Mouse (Mus musculus): ENCODE measurements around the gene Slc4a10. TPM values are rescaled to one million over a fixed set of nuclear protein-coding genes. Genes with fewer than 3 reads are reported as not detected.

Gene Slc4a10
- polyA plus RNA-seq, 1 experiment from 2014 or later = 4.0 TPM

DNA sequence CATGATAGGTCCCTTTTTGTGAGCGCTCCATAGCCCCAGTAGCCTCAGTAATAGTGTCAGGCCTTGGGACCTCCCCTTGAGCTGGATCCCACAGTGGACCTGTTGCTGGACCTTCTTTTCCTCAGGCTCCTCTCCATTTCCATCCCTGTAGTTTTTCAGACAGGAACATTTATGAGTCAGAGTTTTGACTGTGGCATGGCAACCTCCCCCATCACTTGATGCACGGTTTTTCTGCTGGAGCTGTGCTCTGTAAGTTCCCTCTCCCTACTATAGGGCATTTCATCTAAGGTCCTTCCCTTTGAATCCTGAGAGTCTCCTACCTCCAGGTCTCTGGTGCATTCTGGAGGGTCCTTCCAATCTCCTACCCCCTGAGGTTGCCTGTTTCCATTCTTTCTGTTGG is 83.7 kb downstream of the Slc4a10 start:
- H3K9me3 ChIP-seq (replicated peaks) = no peaks in the 10 kb centered on the region
- no peak overlapping the region for H3K4me2 ChIP-seq
- ATAC-seq = no peak
- H3K27ac ChIP-seq = no peak overlapping the region
- H3K36me3 ChIP-seq (ENCODE audit: poor library complexity, severe bottlenecking) = no peaks in the 10 kb centered on the region
- WGBS = 88% methylated on average over 2 of the region's 2 CpGs
- H3K27me3 ChIP-seq = no peaks in the 10 kb centered on the region
- no peak overlapping the region for H3K9ac ChIP-seq
- no peak overlapping the region for H3K4me3 ChIP-seq
- H3K4me1 ChIP-seq = no peaks in the 10 kb centered on the region

DNA sequence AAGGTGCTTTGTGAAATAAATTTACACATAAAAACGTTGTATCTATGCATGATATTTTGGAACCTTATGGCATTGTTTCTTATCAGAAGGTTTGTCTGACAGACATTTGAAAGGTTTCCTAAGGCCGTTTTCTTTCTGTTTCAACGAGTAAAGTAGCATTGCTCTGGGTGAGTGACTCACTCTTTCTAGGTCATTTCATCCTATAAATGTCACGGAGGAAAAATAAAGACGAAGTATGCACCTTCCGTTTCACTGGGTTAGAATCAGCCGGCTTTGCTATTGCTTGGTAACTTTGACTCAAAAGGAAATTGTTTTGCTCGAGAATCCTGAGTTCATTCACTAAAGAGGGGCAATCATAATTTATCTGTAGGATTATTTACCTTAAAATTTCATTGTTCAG is 88.6 kb downstream of the Slc4a10 start:
- Histone ChIP-seq H3K9ac (no peak overlapping the region), H3K4me3 (no peak overlapping the region), H3K27ac (no peak overlapping the region), H3K4me1 (no peaks in the 10 kb centered on the region), H3K27me3 (no peaks in the 10 kb centered on the region), H3K36me3 (ENCODE audit: poor library complexity, severe bottlenecking) (no peaks in the 10 kb centered on the region), H3K9me3 (replicated peaks) (no peaks in the 10 kb centered on the region), H3K4me2 (no peak overlapping the region)
- no peak for ATAC-seq
- WGBS = 40% methylated on average over 8 of the region's 8 CpGs

DNA sequence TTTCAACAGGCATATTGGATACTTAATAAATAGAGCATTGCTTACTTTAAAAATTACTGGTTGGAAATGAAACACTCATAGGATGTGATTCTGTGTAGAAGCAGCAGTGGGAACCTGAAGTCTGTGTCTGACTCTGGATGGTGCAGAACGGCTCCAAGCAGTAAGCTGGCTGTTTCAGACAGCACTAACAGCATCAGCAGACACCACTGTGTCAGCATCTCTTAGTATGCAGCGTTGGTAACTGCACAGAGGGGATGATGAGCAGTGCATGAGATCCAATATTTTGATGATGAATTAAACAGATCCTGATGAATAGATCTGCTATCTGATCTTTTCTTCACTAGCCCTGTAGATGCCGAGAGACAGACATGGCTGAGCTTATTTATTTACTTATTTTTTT is 101.4 kb downstream of the Slc4a10 start:
- Histone ChIP-seq H3K4me2 (no peak overlapping the region), H3K36me3 (ENCODE audit: poor library complexity, severe bottlenecking) (no peaks in the 10 kb centered on the region), H3K27ac (no peak overlapping the region), H3K4me1 (0 out of 2 replicates have a peak, but pooled peaks cover 4% of the 10 kb centered on the region), H3K4me3 (no peak overlapping the region), H3K27me3 (no peaks in the 10 kb centered on the region), H3K9me3 (replicated peaks) (no peaks in the 10 kb centered on the region), H3K9ac (no peak overlapping the region)
- WGBS = 63% methylated on average over 3 of the region's 3 CpGs
- no peak for ATAC-seq

DNA sequence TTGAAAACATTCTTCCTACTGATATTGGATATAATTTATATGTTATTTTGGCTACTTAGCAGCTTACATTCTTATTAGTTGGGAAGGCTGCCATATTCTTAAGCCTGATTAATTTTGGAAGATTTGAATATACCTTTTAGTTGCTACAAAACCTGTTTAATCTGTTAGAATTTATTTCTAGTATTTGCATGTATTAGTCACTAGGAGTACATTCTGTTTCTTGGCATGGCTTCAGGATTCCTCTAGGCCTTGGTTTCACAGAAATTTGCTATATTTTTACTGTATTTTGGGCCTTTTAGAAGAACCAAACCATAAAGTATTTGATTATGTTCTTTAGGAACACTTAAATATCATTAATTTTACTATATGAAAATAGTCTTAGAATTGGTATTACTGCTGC is 103.2 kb downstream of the Slc4a10 start:
- H3K27ac ChIP-seq = no peak overlapping the region
- ATAC-seq = no peak

DNA sequence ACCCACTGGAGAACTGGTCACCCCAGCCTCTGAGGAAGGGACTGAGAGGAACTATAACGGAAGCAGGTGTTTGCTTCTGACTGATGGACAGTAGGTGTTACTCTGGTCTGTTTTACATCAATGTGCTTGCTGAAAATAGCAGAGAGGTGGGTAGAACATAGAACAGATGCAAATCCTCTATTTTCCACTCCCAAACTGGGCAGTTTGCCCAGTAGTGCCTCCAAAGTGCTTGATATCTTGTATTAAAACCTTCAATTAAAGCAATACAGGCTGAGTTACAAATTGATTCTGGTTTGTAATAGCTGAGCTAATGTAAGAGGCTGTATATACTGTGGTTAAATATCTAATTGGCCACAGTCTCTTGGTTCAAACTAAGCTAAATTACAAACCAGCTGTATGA is 104.6 kb downstream of the Slc4a10 start:
- H3K9ac ChIP-seq = no peak overlapping the region
- 0 out of 2 replicates have a peak, but pooled peaks cover 4% of the 10 kb centered on the region for H3K4me1 ChIP-seq
- no peak overlapping the region for H3K4me3 ChIP-seq
- H3K9me3 ChIP-seq (replicated peaks) = no peaks in the 10 kb centered on the region
- no peak overlapping the region for H3K27ac ChIP-seq
- no peaks in the 10 kb centered on the region for H3K27me3 ChIP-seq
- no peak overlapping the region for H3K4me2 ChIP-seq
- no peaks in the 10 kb centered on the region for H3K36me3 ChIP-seq (ENCODE audit: poor library complexity, severe bottlenecking)
- WGBS = 56% methylated on average over 1 of the region's 1 CpGs
- ATAC-seq = peak; percentile 84

More for the DNA sequence above, 103.2 kb downstream of the Slc4a10 start:
- Histone ChIP-seq H3K4me3 (no peak overlapping the region), H3K36me3 (ENCODE audit: poor library complexity, severe bottlenecking) (no peaks in the 10 kb centered on the region), H3K9me3 (replicated peaks) (no peaks in the 10 kb centered on the region), H3K27me3 (no peaks in the 10 kb centered on the region), H3K4me2 (no peak overlapping the region), H3K4me1 (0 out of 2 replicates have a peak, but pooled peaks cover 4% of the 10 kb centered on the region), H3K9ac (no peak overlapping the region)

DNA sequence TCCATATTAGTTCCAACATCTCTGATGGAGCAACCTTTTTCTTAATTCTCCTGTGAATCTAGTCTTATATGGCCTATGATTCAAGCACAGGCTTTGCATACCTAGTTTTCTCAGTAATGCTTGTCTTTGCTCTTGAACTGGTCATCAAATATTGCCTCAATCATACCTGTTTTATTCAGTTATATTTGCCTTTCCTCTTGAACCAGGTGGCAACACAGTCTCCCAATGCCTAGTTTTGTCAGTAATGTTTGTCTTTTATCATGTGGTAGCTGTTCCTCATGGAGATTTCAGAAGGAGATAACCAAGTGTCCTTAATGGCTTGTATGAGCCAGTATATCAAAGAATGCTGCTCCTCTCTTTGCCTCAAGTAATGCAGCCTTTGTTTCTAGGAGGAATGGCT is 163.8 kb downstream of the Slc4a10 start:
- H3K4me3 ChIP-seq = no peak overlapping the region
- no peaks in the 10 kb centered on the region for H3K27me3 ChIP-seq
- no peak overlapping the region for H3K4me2 ChIP-seq
- no peak overlapping the region for H3K27ac ChIP-seq
- no peaks in the 10 kb centered on the region for H3K4me1 ChIP-seq
- no peak for ATAC-seq
- no peaks in the 10 kb centered on the region for H3K9me3 ChIP-seq (replicated peaks)
- H3K9ac ChIP-seq = no peak overlapping the region
- H3K36me3 ChIP-seq (ENCODE audit: poor library complexity, severe bottlenecking) = no peaks in the 10 kb centered on the region

DNA sequence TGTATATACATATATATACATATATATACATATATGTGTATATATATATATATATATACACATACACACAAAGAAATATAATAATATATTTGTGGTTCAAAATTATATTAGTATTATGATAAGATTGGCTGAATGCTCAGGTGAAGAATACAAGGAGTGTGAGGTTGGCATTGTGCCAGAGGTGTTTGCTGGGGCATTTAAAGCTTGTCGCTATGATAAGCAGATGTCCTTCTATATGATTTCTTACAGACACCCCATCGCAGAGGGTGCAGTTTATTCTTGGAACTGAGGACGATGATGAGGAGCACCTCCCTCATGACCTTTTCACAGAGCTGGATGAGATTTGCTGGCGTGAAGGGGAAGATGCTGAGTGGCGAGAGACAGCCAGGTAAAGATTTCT is 164.8 kb downstream of the Slc4a10 start:
- no peak overlapping the region for H3K9ac ChIP-seq
- no peaks in the 10 kb centered on the region for H3K27me3 ChIP-seq
- no peak for ATAC-seq
- H3K36me3 ChIP-seq (ENCODE audit: poor library complexity, severe bottlenecking) = no peaks in the 10 kb centered on the region
- no peak overlapping the region for H3K4me3 ChIP-seq
- no peaks in the 10 kb centered on the region for H3K4me1 ChIP-seq
- WGBS = 91% methylated on average over 5 of the region's 5 CpGs
- H3K27ac ChIP-seq = no peak overlapping the region
- H3K4me2 ChIP-seq = no peak overlapping the region
- no peaks in the 10 kb centered on the region for H3K9me3 ChIP-seq (replicated peaks)

DNA sequence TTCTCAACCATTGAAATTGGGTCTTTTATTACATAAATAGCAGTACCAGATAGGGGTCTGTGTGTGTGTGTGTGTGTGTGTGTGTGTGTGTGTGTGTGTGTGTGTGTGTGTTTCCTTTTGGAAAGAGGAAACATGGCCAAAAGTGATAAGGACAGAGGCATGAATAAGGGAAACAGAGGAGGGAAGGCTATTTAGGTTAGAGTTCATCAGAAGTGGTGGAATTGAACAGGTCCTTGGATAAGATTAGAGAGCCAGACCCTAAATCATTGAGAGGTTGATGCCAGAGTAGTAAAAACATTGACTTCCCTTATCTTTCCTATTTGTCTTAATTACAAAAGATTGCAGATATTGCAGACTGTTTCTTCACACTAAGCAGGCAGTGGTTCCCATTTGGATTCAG is 181.3 kb downstream of the Slc4a10 start:
- Histone ChIP-seq H3K36me3 (ENCODE audit: poor library complexity, severe bottlenecking) (no peaks in the 10 kb centered on the region), H3K27ac (no peak overlapping the region), H3K9ac (no peak overlapping the region), H3K4me1 (no peaks in the 10 kb centered on the region), H3K4me3 (no peak overlapping the region), H3K4me2 (no peak overlapping the region), H3K27me3 (no peaks in the 10 kb centered on the region), H3K9me3 (replicated peaks) (no peaks in the 10 kb centered on the region)
- no peak for ATAC-seq

DNA sequence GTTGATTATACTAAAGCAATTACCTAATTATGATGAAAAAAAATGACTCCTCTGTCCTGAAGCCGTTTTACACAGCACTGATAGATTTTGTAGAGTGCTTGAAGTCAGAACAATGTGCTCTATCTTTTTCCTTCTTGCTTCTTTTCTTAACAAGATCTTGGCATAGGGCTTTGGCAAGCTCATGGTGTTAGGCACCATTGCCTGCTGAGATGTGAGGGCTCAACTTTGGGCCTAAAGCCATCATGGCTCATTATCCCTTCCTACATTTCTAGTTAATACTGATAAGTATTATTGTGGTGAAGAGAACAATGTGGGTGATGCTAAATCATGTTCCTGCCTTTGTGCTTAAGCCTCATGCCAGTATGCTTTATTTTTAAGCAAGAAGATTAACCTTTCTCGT is 185.0 kb downstream of the Slc4a10 start:
- 0 out of 2 replicates have a peak, but pooled peaks have one; percentile 30 for ATAC-seq
- WGBS = 63% methylated on average over 2 of the region's 2 CpGs
- H3K27ac ChIP-seq = no peak overlapping the region
- no peaks in the 10 kb centered on the region for H3K36me3 ChIP-seq (ENCODE audit: poor library complexity, severe bottlenecking)
- H3K9ac ChIP-seq = no peak overlapping the region
- H3K4me1 ChIP-seq = no peaks in the 10 kb centered on the region
- no peak overlapping the region for H3K4me2 ChIP-seq
- no peaks in the 10 kb centered on the region for H3K9me3 ChIP-seq (replicated peaks)
- H3K4me3 ChIP-seq = no peak overlapping the region
- H3K27me3 ChIP-seq = no peaks in the 10 kb centered on the region

DNA sequence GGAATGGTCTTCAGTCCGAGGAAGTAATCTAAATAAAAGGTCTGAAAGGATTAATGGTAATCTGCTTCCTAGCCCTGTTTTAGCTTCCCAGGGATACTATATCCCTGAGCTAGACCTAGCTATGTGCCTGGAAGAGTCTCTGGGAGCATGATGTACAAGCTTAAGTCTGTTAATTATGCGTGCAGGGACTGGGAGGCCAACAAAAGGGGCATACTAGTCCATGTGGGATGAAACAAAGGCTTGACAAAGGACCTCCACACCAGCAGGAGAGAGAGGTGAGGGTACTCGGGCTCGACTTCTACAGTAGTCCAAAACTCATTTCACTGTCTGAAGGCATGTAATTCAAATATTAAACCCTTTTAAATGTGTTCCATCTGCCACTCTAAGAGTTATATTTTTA is 197.9 kb downstream of the Slc4a10 start:
- H3K4me1 ChIP-seq = peaks cover 3% of the 10 kb centered on the region; the same call in 1 of the 2 replicates
- H3K27me3 ChIP-seq = no peaks in the 10 kb centered on the region
- no peak overlapping the region for H3K4me3 ChIP-seq
- ATAC-seq = no peak
- no peak overlapping the region for H3K9ac ChIP-seq
- H3K27ac ChIP-seq = no peak overlapping the region
- 10% methylated on average over 4 of the region's 4 CpGs for WGBS
- no peak overlapping the region for H3K4me2 ChIP-seq
- H3K9me3 ChIP-seq (replicated peaks) = no peaks in the 10 kb centered on the region
- no peaks in the 10 kb centered on the region for H3K36me3 ChIP-seq (ENCODE audit: poor library complexity, severe bottlenecking)

DNA sequence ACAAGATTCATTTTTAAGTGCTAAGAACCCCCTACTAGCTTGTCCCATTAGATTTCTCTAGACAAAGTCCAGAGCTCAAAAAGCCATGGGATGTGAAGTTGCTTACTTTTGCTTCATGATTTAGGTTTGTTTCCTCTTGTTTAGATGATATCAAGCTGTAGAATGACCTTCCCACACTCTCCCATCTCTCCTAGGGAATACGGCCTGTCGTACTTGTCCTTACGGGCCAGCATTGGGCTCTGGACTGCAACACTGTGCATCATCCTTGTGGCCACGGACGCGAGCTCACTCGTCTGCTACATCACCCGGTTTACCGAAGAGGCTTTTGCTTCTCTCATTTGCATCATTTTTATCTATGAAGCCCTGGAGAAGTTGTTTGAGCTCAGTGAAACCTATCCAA is 222.2 kb downstream of the Slc4a10 start:
- H3K27ac ChIP-seq = no peak overlapping the region
- no peak overlapping the region for H3K4me2 ChIP-seq
- no peak for ATAC-seq
- H3K4me1 ChIP-seq = no peaks in the 10 kb centered on the region
- 96% methylated on average over 9 of the region's 9 CpGs for WGBS
- no peaks in the 10 kb centered on the region for H3K36me3 ChIP-seq (ENCODE audit: poor library complexity, severe bottlenecking)
- H3K4me3 ChIP-seq = no peak overlapping the region
- H3K9me3 ChIP-seq (replicated peaks) = no peaks in the 10 kb centered on the region
- no peaks in the 10 kb centered on the region for H3K27me3 ChIP-seq
- H3K9ac ChIP-seq = no peak overlapping the region

DNA sequence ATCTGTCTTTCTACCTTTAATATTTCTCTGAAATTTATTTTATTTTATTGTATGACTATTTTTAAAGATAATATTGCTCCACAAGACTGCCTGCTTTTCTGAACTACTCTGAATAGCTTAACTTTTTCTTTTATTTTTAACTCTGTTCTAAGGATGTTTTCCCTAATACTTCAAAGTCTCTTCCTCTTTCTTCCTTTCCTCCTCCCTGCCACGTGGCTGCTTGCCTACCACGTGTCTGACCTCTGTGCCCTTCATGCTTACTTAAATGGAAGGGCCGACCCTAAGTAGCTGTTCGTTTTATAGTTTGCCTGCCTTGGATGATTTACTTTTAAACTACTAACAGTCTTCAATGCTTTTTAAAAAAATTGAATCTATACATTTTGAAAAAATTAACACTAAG is 225.6 kb downstream of the Slc4a10 start:
- H3K9me3 ChIP-seq (replicated peaks) = no peaks in the 10 kb centered on the region
- H3K4me3 ChIP-seq = no peak overlapping the region
- H3K27me3 ChIP-seq = no peaks in the 10 kb centered on the region
- H3K27ac ChIP-seq = no peak overlapping the region
- no peak overlapping the region for H3K4me2 ChIP-seq
- no peak overlapping the region for H3K9ac ChIP-seq
- no peaks in the 10 kb centered on the region for H3K36me3 ChIP-seq (ENCODE audit: poor library complexity, severe bottlenecking)
- no peak for ATAC-seq
- H3K4me1 ChIP-seq = no peaks in the 10 kb centered on the region
- 71% methylated on average over 4 of the region's 4 CpGs for whole genome bisulfite sequencing

DNA sequence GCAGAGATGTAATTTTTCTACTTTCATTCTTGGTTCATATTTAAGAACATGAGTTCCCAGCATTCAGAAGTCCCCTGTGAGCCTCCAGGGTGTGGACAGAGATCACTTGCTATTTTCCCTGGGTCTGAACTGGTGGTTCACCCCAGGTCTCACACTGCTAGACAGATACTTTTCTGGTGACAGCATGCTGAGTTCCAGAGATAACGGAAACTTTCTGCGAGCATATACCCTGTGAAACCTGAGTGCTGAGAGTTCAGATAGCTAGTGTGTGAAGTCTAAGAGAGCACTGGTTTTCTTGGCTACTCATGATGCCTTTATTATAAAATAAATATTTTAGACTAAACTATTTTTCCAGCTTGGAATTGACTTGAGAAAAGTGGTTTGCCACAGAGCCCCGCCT is 232.5 kb downstream of the Slc4a10 start:
- no peak overlapping the region for H3K9ac ChIP-seq
- H3K27ac ChIP-seq = no peak overlapping the region
- 97% methylated on average over 3 of the region's 3 CpGs for WGBS
- H3K27me3 ChIP-seq = no peaks in the 10 kb centered on the region
- no peaks in the 10 kb centered on the region for H3K4me1 ChIP-seq
- no peak overlapping the region for H3K4me3 ChIP-seq
- ATAC-seq = no peak
- H3K9me3 ChIP-seq (replicated peaks) = no peaks in the 10 kb centered on the region
- no peak overlapping the region for H3K4me2 ChIP-seq
- no peaks in the 10 kb centered on the region for H3K36me3 ChIP-seq (ENCODE audit: poor library complexity, severe bottlenecking)

Data from forebrain, embryonic 13.5 days (tissue).